In genomic region chr9:123595194-123595593, GRCm38 (mm10) we compare ENCODE assay signal across 30 mouse cellular contexts. TPM values are rescaled to one million over a fixed set of nuclear protein-coding genes. Genes with fewer than 3 reads are reported as not detected.
"Had no signal": no experiment of that assay in that cellular context is flagged by ENCODE, and none has a peak within 500 bp of the region (broad histone marks: within the 10 kb centered on the region; RNA-seq: fewer than 3 reads in every experiment).

No protein-coding gene starts in this region.

- H3K27ac ChIP-seq: embryonic facial prominence, embryonic 10.5 days; embryonic facial prominence, embryonic 12.5 days; embryonic facial prominence, embryonic 13.5 days; embryonic facial prominence, embryonic 15.5 days; forebrain, embryonic 10.5 days; forebrain, embryonic 12.5 days; forebrain, embryonic 13.5 days; forebrain, embryonic 15.5 days; gastrocnemius, adult 2 months; heart, adult 2 months; heart, embryonic 10.5 days had no signal

- H3K4me3 ChIP-seq: embryonic facial prominence, embryonic 10.5 days; embryonic facial prominence, embryonic 12.5 days; embryonic facial prominence, embryonic 13.5 days; embryonic facial prominence, embryonic 15.5 days; erythroblast, embryonic 14.5 days; forebrain, embryonic 10.5 days; forebrain, embryonic 12.5 days; forebrain, embryonic 13.5 days; forebrain, embryonic 15.5 days; gastrocnemius, adult 2 months; heart, adult 2 months; heart, embryonic 10.5 days had no signal

- H3K9me3 ChIP-seq: embryonic facial prominence, embryonic 10.5 days; embryonic facial prominence, embryonic 12.5 days; embryonic facial prominence, embryonic 13.5 days; embryonic facial prominence, embryonic 15.5 days; forebrain, embryonic 10.5 days; forebrain, embryonic 12.5 days; forebrain, embryonic 13.5 days; forebrain, embryonic 15.5 days; heart, embryonic 10.5 days had no signal

- H3K9ac ChIP-seq: embryonic facial prominence, embryonic 12.5 days; embryonic facial prominence, embryonic 13.5 days; embryonic facial prominence, embryonic 15.5 days; forebrain, embryonic 12.5 days; forebrain, embryonic 13.5 days; forebrain, embryonic 15.5 days; forebrain, postnatal 0 days had no signal

- H3K4me1 ChIP-seq: embryonic facial prominence, embryonic 10.5 days; embryonic facial prominence, embryonic 12.5 days; embryonic facial prominence, embryonic 13.5 days; embryonic facial prominence, embryonic 15.5 days; forebrain, embryonic 10.5 days; forebrain, embryonic 12.5 days; forebrain, embryonic 13.5 days; forebrain, embryonic 15.5 days had no signal

- H3K27me3 ChIP-seq: embryonic facial prominence, embryonic 12.5 days; embryonic facial prominence, embryonic 13.5 days; embryonic facial prominence, embryonic 15.5 days; forebrain, embryonic 12.5 days; forebrain, embryonic 13.5 days; forebrain, embryonic 15.5 days had no signal

- DNase-seq: cerebellum, adult 9-10 months; cerebellum, adult 9-11 months; cerebellum, postnatal 10 days; cerebellum, postnatal 14 days; cerebellum, postnatal 25 days; cerebellum, postnatal 36 days; embryo, embryonic 11 days; forebrain, postnatal 0 days; gastrocnemius, adult 2 months; gastrocnemius, postnatal 10 days; gastrocnemius, postnatal 14 days; gastrocnemius, postnatal 25 days; gastrocnemius, postnatal 36 days; heart, adult 11 months; heart, adult 18-20 months; heart, adult 2 months had no signal

RNA-seq across cellular contexts. Expression of gene Slc6a20b, which starts 37.2 kb away (rescaled TPM):
- total RNA-seq: gastrocnemius, adult 18-20 months; gastrocnemius, adult 2 months; gastrocnemius, adult 8-10 months; gastrocnemius, postnatal 10 days; gastrocnemius, postnatal 14 days; gastrocnemius, postnatal 25 days; gastrocnemius, postnatal 36 days; gastrocnemius, postnatal 4 days; heart, adult 18-20 months; heart, adult 2 months; heart, adult 8-10 months had no signal
